Comparison of ENCODE assay signal across 14 mouse cellular contexts in genomic region chr7:135539429-135539828, GRCm38 (mm10). TPM values are rescaled to one million over a fixed set of nuclear protein-coding genes. Genes with fewer than 3 reads are reported as not detected.
DNase-seq lines count a peak whose midpoint lies in the region; ATAC-seq and TF ChIP-seq lines count a peak whose summit lies in the region.
"Had no signal": no experiment of that assay in that cellular context is flagged by ENCODE, and none has a peak within 500 bp of the region (broad histone marks: within the 10 kb centered on the region; RNA-seq: fewer than 3 reads in every experiment).

No protein-coding gene starts in this region.

- no peak for TF ChIP-seq EP300 in liver, embryonic 14.5 days (IDR thresholded peaks at IDR 0.05; ENCODE audit: low read depth)

- DNase-seq in testis, postnatal 14 days (ENCODE audit: low spot score) = peak; percentile 38
- DNase-seq in testis, postnatal 10 days (ENCODE audit: low spot score) = no peak
- DNase-seq in liver, embryonic 14.5 days (ENCODE audit: low read depth in 3 of 3, low spot score in 3 of 3) = no peak
- DNase-seq in layer of hippocampus, adult 8-10 months (ENCODE audit: low spot score in 2 of 2) = no peak

- no peak overlapping the region for H3K4me3 ChIP-seq in hindbrain, embryonic 13.5 days
- no peak overlapping the region for H3K4me3 ChIP-seq in hindbrain, embryonic 12.5 days
- peak overlapping the region; percentile 63 to 65; a peak in 3 of 4 replicates for H3K4me3 ChIP-seq in liver, embryonic 14.5 days (ENCODE audit: insufficient read depth in 1 of 2, low read depth in 2 of 2, low read length in 2 of 2)

- no peak for ATAC-seq in hindbrain, embryonic 13.5 days (ENCODE audit: low FRiP score)
- ATAC-seq in hindbrain, embryonic 12.5 days (ENCODE audit: low FRiP score) = no peak
- ATAC-seq in liver, embryonic 14.5 days (ENCODE audit: insufficient read depth) = no peak
- ATAC-seq in CD4-positive, CD25-positive, alpha-beta regulatory T cell, adult 4 months = no peak
- ATAC-seq: activated CD4-positive, CD25-positive, alpha-beta regulatory T cell, adult 4 months; forebrain, embryonic 16.5 days; lung, postnatal 0 days had no signal

- peaks cover 31% of the 10 kb centered on the region for H3K27me3 ChIP-seq in hindbrain, embryonic 13.5 days
- peaks cover 28% of the 10 kb centered on the region for H3K27me3 ChIP-seq in hindbrain, embryonic 12.5 days
- no peaks in the 10 kb centered on the region for H3K27me3 ChIP-seq in liver, embryonic 14.5 days (ENCODE audit: control insufficient read depth, insufficient read depth, low read length)

- H3K4me2 ChIP-seq in hindbrain, embryonic 13.5 days = peak overlapping the region; percentile 85
- H3K4me2 ChIP-seq in hindbrain, embryonic 12.5 days (replicated peaks) = no peak overlapping the region
- H3K4me2 ChIP-seq in liver, embryonic 14.5 days (ENCODE audit: low read depth) = peak overlapping the region; percentile 77

- WGBS in hindbrain, embryonic 13.5 days = 88% methylated on average over 2 of the region's 2 CpGs
- 83% methylated on average over 2 of the region's 2 CpGs for WGBS in hindbrain, embryonic 12.5 days
- WGBS in liver, embryonic 14.5 days (ENCODE audit: insufficient replicate concordance) = 15% methylated on average over 2 of the region's 2 CpGs

- H3K9ac ChIP-seq in hindbrain, embryonic 13.5 days = no peak overlapping the region
- no peak overlapping the region for H3K9ac ChIP-seq in hindbrain, embryonic 12.5 days
- no peak overlapping the region for H3K9ac ChIP-seq in liver, embryonic 14.5 days (replicated peaks)

- no peak for TF ChIP-seq CTCF in liver, embryonic 14.5 days (IDR thresholded peaks at IDR 0.05; ENCODE audit: low read depth)

- no peak overlapping the region for H3K27ac ChIP-seq in hindbrain, embryonic 13.5 days
- H3K27ac ChIP-seq in hindbrain, embryonic 12.5 days = no peak overlapping the region
- no peak overlapping the region for H3K27ac ChIP-seq in liver, embryonic 14.5 days

- no peaks in the 10 kb centered on the region for H3K36me3 ChIP-seq in hindbrain, embryonic 13.5 days
- no peaks in the 10 kb centered on the region for H3K36me3 ChIP-seq in hindbrain, embryonic 12.5 days
- H3K36me3 ChIP-seq in liver, embryonic 14.5 days (replicated peaks; ENCODE audit: control insufficient read depth, insufficient read depth, low read depth) = no peaks in the 10 kb centered on the region

- no peaks in the 10 kb centered on the region for H3K9me3 ChIP-seq in hindbrain, embryonic 13.5 days
- no peaks in the 10 kb centered on the region for H3K9me3 ChIP-seq in hindbrain, embryonic 12.5 days (replicated peaks)
- no peaks in the 10 kb centered on the region for H3K9me3 ChIP-seq in liver, embryonic 14.5 days (ENCODE audit: control insufficient read depth, low read length)

- peaks cover 13% of the 10 kb centered on the region for H3K4me1 ChIP-seq in hindbrain, embryonic 13.5 days (replicated peaks)
- peaks cover 7% of the 10 kb centered on the region for H3K4me1 ChIP-seq in hindbrain, embryonic 12.5 days
- peaks cover 0 to 7% of the 10 kb centered on the region in 2 experiments; a peak in 2 of 4 replicates for H3K4me1 ChIP-seq in liver, embryonic 14.5 days (replicated peaks; ENCODE audit: control insufficient read depth in 2 of 2, insufficient read depth in 2 of 2, low read length in 1 of 2)

RNA-seq across cellular contexts. Expression of gene Ptpre, which starts 2.1 kb away (rescaled TPM):
- 4.1 and 4.4 TPM in 2 replicates for polyA plus RNA-seq in hindbrain, embryonic 13.5 days (2015; fragmentation: Nextera tagmentation; extraction: Ambion mirVana)
- 2.3 and 2.5 TPM in 2 replicates for polyA plus RNA-seq in hindbrain, embryonic 12.5 days (2016; fragmentation: Nextera tagmentation; extraction: Ambion mirVana)
- 1.5 and 1.9 TPM in 2 replicates for polyA plus RNA-seq in liver, embryonic 14.5 days (2012; rRNA removed)
- 1.7 and 1.8 TPM in 2 replicates for polyA plus RNA-seq in liver, embryonic 14.5 days (2014; fragmentation: Nextera tagmentation; extraction: Ambion mirVana)
- 10 to 100 TPM; 36.3 to 38.2 TPM for polyA plus RNA-seq in CD4-positive, CD25-positive, alpha-beta regulatory T cell, adult 4 months (2017; shearing (Covaris generic))
- total RNA-seq in layer of hippocampus, adult 8-10 months (2022) = 10 to 100 TPM; 49.5 to 52.8 (median 51.5) TPM

RNA-seq across cellular contexts. Expression of gene Clrn3, which starts 11.0 kb away (rescaled TPM):
- 0.05 TPM in 1 of 2 replicates, not detected in the other for polyA plus RNA-seq in hindbrain, embryonic 13.5 days (2015; fragmentation: Nextera tagmentation; extraction: Ambion mirVana)
- polyA plus RNA-seq in hindbrain, embryonic 12.5 days (2016; fragmentation: Nextera tagmentation; extraction: Ambion mirVana) = not detected in 2 replicates
- polyA plus RNA-seq in liver, embryonic 14.5 days (2012; rRNA removed) = 0.02 TPM in 1 of 2 replicates, not detected in the other
- not detected in 2 replicates for polyA plus RNA-seq in liver, embryonic 14.5 days (2014; fragmentation: Nextera tagmentation; extraction: Ambion mirVana)
- polyA plus RNA-seq in CD4-positive, CD25-positive, alpha-beta regulatory T cell, adult 4 months (2017; shearing (Covaris generic)) = not detected
- not detected for total RNA-seq in layer of hippocampus, adult 8-10 months (2022)
- total RNA-seq: left cerebral cortex, postnatal 25 days had no signal
- polyA plus RNA-seq: activated CD4-positive, CD25-positive, alpha-beta regulatory T cell, adult 4 months; forebrain, embryonic 16.5 days; heart, postnatal 0 days; lung, postnatal 0 days; neural tube, embryonic 11.5 days; testis, adult 2 months had no signal

Comparison
In these comparisons a context has a peak if more than half of its experiments do, and no peak if none do; other contexts are left out.
1. H3K4me3 ChIP-seq: peak in liver, embryonic 14.5 days (2 of 2); none in hindbrain, embryonic 13.5 days (single experiment) and hindbrain, embryonic 12.5 days (single experiment).